Mouse (Mus musculus) kidney, adult 2 months (tissue): Measurements from ENCODE around the gene 9630041A04Rik. TPM values are rescaled to one million over a fixed set of nuclear protein-coding genes. Genes with fewer than 3 reads are reported as not detected.

Experiments
- DNase-seq: peaks from one replicate; pipeline ENCODE4 v3.0.0; 2021
- H3K27ac ChIP-seq: fragments of 200-500 bp; 2 replicates; pipeline ENCODE4 v1.5.1; 2012; ENCODE audit warnings: low read depth, low read length, control low read depth, inconsistent platforms; ENCODE audit not compliant: insufficient read depth
- H3K27me3 ChIP-seq: fragments of 200-500 bp; replicated peaks from 2 replicates; pipeline ENCODE4 v1.6.1; 2012; ENCODE audit warnings: mild to moderate bottlenecking, moderate library complexity, low read length, inconsistent platforms; ENCODE audit not compliant: control insufficient read depth, insufficient read depth
- H3K36me3 ChIP-seq: fragments of 200-500 bp; 2 replicates; pipeline ENCODE4 v1.6.1; 2012; ENCODE audit warnings: mild to moderate bottlenecking, moderate library complexity, low read length, inconsistent platforms; ENCODE audit not compliant: control insufficient read depth, insufficient read depth
- H3K4me1 ChIP-seq: fragments of 200-500 bp; 2 replicates; pipeline ENCODE4 v1.6.1; 2011; ENCODE audit warnings: low read length; ENCODE audit not compliant: control insufficient read depth, insufficient read depth
- H3K4me3 ChIP-seq: fragments of 200-500 bp; 2 replicates; pipeline ENCODE4 v1.5.1; 2011; ENCODE audit warnings: mild to moderate bottlenecking, low read depth, low read length, control low read depth; ENCODE audit not compliant: insufficient read depth
- CTCF ChIP-seq: fragments of 200-500 bp; conservative IDR thresholded peaks from 2 replicates; pipeline ENCODE4 v1.5.1; 2011; ENCODE audit warnings: low read depth, mild to moderate bottlenecking, control low read depth, low read length, moderate library complexity, mixed read lengths; ENCODE audit not compliant: insufficient read depth, insufficient read length
- POLR2A ChIP-seq: fragments of 200-500 bp; IDR thresholded peaks from one replicate; pipeline ENCODE4 v1.6.1; 2011; ENCODE audit warnings: low read depth, low read length, control low read depth
- WGBS: fragments of 180-500 bp; shearing (Covaris S2); methylation state at CpG from one replicate; pipeline ENCODE4 v1.1.7; 2018; 5-methylcytosine and 5-hydroxymethylcytosine counted together
- polyA plus RNA-seq: library from polyadenylated mRNA; depleted of rRNA; stranded (reverse); fragments of >200 nt; gene quantifications from 2 replicates; pipeline ENCODE4 v1.2.3, GENCODE M21; 2012

The 9630041A04Rik gene
- polyA plus RNA-seq, 1 experiment, result not detected

GRCm38 (mm10) chr9:101990836-101991235 is 129.2 kb downstream of the 9630041A04Rik start:
- no peak for DNase-seq
- Histone ChIP-seq H3K4me3 (no peak overlapping the region), H3K36me3 (no peaks in the 10 kb centered on the region), H3K4me1 (no peaks in the 10 kb centered on the region), H3K27me3 (no peaks in the 10 kb centered on the region), H3K27ac (no peak overlapping the region)
- 88% methylated on average over 12 of the region's 12 CpGs for WGBS
- TF ChIP-seq CTCF (no peak), POLR2A (no peak)
